Mouse (Mus musculus) CD4-positive, CD25-positive, alpha-beta regulatory T cell, adult 2 months (primary cell): ENCODE data around the gene Lrrc8c.
A peak's percentile ranks its signal among the peaks of the same experiment; 100 is the strongest.

Source experiments
- DNase-seq: peaks from one replicate; pipeline ENCODE4 v3.0.0-alpha.2; 2012; ENCODE audit warnings: low read depth, low spot score

The Lrrc8c gene

GRCm38 (mm10) chr5:105547115-105547514, 27.9 kb downstream of the Lrrc8c start:
- DNase-seq, result no peak

GRCm38 (mm10) chr5:105551808-105552207, 32.6 kb downstream of the Lrrc8c start:
- DNase-seq, result no peak

GRCm38 (mm10) chr5:105556291-105556690, 37.1 kb downstream of the Lrrc8c start:
- no peak for DNase-seq

GRCm38 (mm10) chr5:105557346-105557745, 38.2 kb downstream of the Lrrc8c start:
- DNase-seq, result no peak

GRCm38 (mm10) chr5:105557777-105558240, 38.6 kb downstream of the Lrrc8c start:
- DNase-seq, result peak; percentile 26

GRCm38 (mm10) chr5:105558517-105558916, 39.3 kb downstream of the Lrrc8c start:
- DNase-seq, result no peak

- no peak for DNase-seq
Measured at GRCm38 (mm10) chr5:105561926-105562325, 42.7 kb downstream of the Lrrc8c start.

DNA sequence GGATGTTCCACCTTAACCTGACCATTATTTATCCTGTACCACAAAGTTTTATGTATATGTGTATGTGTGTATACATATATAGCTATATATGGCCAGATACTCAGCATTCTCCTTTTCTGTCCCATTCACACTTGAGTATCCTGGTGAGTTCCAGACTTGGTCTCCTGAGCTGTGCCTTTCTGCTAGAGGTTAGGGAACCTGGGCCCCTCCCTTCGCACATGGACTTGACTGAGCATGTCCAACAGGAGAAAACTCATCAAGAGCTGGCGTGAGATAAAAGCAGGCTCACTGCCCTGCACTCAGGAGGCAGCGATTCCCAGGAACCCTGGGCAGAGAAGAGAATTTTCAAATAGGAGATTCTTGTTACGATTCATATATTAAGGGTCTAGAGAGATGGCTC, 45.6 kb downstream of the Lrrc8c start:
- no peak for DNase-seq

DNA sequence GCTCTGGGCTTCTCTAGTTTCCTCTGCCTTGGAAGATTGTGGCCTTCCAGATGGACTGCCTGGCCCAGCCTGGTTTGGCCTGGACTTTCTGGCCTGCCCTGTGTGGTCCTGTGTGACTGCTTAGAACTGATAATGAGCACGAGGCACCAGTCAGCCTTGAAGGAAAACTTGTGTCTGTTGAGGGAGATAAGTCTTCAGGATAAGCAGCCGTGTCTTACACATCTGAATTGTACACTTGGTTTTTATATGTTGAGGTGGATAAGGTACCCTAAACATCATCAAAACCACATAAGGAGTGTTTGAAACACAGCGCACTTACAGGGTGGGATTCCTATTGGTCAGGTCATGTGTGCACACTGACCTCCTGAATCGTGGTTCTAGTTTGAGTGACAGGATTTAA, 46.6 kb downstream of the Lrrc8c start:
- DNase-seq, result no peak

- DNase-seq, result no peak
Measured at GRCm38 (mm10) chr5:105566852-105567412, 47.7 kb downstream of the Lrrc8c start.

DNA sequence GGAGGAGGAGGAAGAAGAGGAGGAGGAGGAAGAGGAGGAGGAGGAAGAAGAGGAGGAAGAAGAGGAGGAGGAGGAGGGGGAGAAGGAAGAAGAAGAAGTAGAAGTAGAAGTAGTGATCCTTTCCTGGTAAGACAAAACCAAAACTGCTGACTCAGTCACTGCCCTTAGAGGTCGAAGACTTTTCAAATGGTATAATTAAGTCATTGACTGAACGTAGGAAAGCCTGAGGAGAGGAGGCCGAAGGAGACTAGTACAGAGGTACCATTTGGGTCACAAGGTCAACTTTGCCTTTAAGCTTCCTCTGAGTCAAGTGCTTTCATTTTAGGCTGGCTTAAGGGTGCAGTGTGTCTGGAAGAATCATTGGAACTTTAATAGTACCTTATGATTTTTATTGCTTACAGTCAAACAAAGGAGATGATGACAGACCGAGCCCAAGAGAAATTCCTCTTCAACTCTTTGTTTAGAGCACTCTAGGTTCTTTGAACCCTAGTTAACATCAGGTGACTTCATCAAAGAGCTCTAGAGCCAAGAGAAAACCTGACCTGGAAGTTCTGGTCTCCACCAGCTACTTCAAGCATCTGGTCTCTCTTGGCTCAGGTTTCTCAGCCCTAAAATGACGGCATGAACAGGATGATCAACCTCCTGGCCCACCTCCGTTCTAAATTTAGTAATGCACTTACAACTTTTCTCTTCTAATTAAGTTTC, 49.0 kb downstream of the Lrrc8c start:
- DNase-seq, result no peak

DNA sequence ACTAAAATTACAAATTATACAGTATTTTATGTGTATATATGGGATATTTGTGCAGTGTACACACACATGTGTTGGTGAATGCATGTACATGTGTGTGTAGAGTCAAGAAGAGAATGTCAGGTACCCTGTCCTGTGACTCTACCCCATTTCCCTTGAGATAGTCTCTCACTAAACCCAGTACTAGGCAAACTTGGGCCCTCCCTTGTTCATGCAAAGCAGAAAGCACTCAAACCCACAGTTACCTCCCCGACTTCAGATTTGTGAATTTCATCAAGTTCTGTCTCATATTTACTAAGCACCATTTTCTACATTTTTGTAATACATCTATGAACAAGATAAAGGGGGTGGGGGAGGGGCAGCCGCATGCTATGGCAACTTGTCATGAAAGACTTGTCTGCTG, 50.0 kb downstream of the Lrrc8c start:
- no peak for DNase-seq

- no peak for DNase-seq
Measured at GRCm38 (mm10) chr5:105572160-105572692, 53.0 kb downstream of the Lrrc8c start.

DNA sequence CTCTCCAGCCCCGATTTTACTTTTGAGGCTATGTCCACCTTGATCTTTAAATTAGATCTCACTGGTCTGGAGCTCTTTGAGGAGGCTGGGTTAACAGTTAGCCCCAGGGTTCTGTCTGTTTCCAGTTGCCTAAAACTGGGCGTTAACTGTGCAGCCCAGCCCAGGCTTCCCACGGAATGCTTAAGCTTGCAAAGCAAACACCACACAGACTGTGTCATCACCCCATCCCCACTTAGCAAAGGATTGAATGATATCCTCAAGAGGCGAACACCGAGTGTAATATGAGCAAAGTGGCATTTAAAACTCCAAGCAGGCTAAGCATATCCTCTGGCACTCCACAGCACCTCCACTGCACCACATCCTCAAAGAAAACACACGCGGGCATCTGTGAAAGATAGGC, 53.7 kb downstream of the Lrrc8c start:
- DNase-seq, result no peak

DNA sequence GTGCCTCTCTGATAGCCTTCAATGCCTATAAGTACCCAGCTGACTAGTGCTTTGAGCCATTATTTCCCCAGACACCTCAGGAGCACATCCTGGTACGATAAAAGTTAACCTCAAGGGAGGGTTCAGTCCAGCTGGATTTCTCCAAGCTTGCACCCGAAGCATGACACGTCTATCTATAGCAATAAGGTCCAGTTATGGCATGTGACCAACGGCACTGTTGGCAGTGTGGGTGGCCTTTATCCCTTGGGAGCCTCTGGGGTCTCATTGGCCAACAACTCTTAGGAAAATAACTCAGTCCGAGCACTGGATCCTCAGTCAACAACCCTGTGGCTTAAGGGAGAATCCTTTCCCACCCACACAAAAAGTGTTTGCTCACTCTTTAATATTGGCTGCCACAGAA, 55.6 kb downstream of the Lrrc8c start:
- no peak for DNase-seq

DNA sequence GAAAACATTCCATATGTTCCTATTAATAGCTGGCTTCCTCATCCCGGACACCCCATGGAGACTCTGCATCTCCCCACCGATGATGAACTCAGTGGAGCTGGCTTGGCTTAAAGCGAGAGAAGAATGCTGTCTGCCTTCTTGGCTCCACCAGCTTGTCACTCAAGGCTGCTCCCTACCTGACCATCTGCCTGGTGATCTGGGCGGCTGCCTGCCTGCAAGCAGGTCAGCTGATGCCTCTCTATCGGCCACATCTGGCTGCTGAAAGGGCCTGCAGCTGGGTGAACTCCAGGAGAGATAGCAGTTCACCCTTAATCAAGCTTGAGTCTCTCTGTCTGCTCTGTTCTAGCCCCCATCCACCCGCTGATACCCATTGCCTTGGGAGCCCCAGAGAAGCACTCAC, 56.7 kb downstream of the Lrrc8c start:
- DNase-seq, result no peak

GRCm38 (mm10) chr5:105580909-105581308, 61.7 kb downstream of the Lrrc8c start:
- no peak for DNase-seq

DNA sequence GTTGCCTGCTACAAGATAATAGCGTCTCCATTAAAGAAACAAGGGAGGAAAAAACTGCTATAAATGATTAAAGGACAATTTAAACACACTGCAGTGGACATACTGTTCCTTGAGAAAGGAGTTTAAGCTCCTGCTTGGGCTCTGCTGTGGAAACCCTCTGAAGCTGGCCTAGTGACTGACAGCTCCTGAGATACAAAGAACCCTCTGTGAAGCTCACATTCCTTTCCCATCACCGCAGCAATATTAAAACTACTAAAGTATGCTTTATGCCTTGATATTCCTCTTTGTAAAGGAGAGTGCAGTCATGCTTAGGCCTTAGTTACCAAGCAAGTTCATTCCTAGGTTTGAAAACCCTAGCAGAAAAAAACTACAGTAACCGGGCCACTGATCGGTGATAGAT, 66.7 kb downstream of the Lrrc8c start:
- DNase-seq, result no peak

- no peak for DNase-seq
Measured at GRCm38 (mm10) chr5:105586655-105587054, 67.5 kb downstream of the Lrrc8c start.

DNA sequence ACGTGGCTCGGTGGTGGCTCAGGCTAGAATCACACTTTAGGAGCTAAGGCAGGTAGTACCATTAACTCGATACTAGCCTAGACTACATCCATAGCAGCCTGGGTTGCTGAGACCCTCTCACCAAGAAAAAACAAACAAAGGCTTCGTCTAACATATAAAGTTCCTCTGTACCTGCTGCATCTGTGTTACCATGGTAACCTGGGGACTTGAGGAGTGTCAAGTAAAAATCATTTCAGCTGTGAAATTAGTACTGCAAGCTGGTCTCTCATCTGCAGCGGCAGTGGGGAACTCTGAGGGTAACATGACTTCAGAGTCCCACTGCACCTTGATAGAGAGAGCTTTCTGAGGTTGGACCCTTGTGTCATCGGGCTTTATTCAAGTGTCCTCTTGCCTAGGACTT, 68.3 kb downstream of the Lrrc8c start:
- peak; percentile 34 for DNase-seq

DNA sequence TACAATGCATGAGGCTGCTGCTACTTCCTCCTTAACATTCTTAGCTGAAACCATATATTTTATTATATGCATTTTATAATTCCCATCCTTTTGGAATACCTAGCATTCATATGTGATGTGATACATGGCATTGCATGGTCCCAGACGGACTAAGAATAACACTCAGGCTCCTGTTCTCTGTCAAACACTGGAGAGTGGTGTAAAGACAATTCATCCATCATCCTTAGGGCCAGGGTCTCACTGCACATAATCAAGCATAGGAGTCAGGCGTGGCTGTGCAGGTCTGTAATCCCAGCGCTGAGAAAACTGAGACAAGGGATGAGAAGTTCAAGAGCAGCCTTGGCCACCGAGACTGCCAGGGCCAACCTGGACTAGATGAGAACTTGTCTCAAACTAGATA, 69.5 kb downstream of the Lrrc8c start:
- DNase-seq, result no peak

- peak; percentile 41 for DNase-seq
Measured at GRCm38 (mm10) chr5:105589119-105589518, 69.9 kb downstream of the Lrrc8c start.

DNA sequence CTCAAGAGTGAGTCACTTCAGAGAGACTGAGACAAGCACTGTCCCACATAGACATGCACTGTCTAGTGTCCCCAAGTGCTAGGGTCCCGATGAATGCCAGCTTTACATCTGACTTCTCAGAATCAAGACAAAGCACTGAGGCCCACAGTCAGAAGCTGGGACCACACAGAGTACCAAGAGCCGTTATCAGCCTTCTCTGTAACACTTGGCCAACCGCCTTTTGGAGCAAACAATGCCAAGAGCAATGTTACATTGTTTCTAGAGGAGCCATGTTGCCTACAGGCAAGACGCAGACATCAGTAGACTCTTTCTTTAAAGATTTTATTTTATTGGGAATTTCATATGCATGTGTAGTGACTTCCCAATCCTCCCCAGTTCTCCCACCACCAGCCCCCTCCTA, 73.2 kb downstream of the Lrrc8c start:
- DNase-seq, result no peak
